In the genomic region with DNA sequence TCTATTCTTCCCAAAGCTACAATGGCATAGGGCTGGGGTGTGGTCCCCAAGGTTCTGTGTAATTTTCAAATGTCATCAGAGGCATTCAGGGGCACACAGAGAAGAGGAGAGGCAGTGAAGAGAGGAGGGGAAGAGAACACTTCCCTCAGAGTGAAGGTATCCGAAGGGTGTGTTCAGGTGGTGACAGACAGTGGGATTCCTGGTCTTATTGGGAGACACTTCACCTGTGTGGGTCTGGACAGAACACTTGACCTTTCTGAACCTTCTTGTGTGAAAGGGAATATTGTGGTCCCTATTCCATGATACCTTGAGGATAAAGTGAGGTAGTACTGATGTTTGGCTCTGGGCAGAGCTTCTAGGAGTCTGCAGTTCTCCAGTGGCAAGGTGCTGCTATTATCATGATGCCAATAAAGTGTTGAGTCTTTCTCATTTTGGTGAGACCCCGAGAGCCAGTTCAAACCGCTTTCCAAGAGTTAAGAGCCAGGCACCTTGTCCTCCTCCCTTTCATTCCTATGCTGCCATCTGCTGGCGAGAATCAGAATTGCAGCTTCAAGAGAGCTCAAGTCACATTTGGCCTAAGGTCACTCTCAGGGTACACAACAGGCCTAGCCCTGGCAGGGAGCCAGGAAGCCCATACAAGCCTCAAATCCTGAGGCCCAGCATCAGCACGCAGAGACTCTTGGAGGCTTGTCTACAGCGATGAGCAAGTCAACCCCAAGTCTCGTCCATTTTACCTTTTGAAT, we compare ENCODE assay signal across 8 mouse cellular contexts. TPM values are rescaled to one million over a fixed set of nuclear protein-coding genes. Genes with fewer than 3 reads are reported as not detected.
A peak's percentile ranks its signal among the peaks of the same experiment; 100 is the strongest.
DNase-seq lines count a peak whose midpoint lies in the region; ATAC-seq lines count a peak whose summit lies in the region.

No protein-coding gene starts in this region.

- H3K4me1 ChIP-seq in hindbrain, embryonic 15.5 days (replicated peaks) = no peaks in the 10 kb centered on the region

- H3K4me2 ChIP-seq in hindbrain, embryonic 15.5 days = no peak overlapping the region

- H3K4me3 ChIP-seq in hindbrain, embryonic 15.5 days = no peak overlapping the region

- peak; percentile 91 for DNase-seq in R1 (ENCODE audit: low read depth, low spot score)
- peak; percentile 96 to 99 for DNase-seq in cerebellum, postnatal 10 days
- DNase-seq in frontal cortex, postnatal 25 days (ENCODE audit: low spot score in 2 of 2) = peak; percentile 85 to 88
- peak; percentile 83 to 98 for DNase-seq in layer of hippocampus, postnatal 25 days (ENCODE audit: extremely low spot score in 1 of 2, low spot score in 1 of 2)
- peak; percentile 83 to 89 for DNase-seq in right cerebral cortex, postnatal 10 days (ENCODE audit: low spot score in 2 of 2)
- DNase-seq in urinary bladder, postnatal 14 days (ENCODE audit: low spot score) = peak; percentile 86

- H3K36me3 ChIP-seq in hindbrain, embryonic 15.5 days = no peaks in the 10 kb centered on the region

- 22% methylated on average over 7 of the region's 7 CpGs for WGBS in hindbrain, embryonic 15.5 days

- no peaks in the 10 kb centered on the region for H3K9me3 ChIP-seq in hindbrain, embryonic 15.5 days

- no peak overlapping the region for H3K27ac ChIP-seq in hindbrain, embryonic 15.5 days (replicated peaks)

- ATAC-seq in hindbrain, embryonic 15.5 days (ENCODE audit: low FRiP score, low read depth) = peak; percentile 31
- ATAC-seq in megakaryocyte, adult 5-6 weeks (ENCODE audit: poor library complexity, severe bottlenecking) = peak; percentile 79

- no peak overlapping the region for H3K9ac ChIP-seq in hindbrain, embryonic 15.5 days

- H3K27me3 ChIP-seq in hindbrain, embryonic 15.5 days = no peaks in the 10 kb centered on the region

RNA-seq across cellular contexts. Expression of a gene that starts 28.6 kb away (rescaled TPM):
- 0.56 and 0.75 TPM in 2 replicates for polyA plus RNA-seq in hindbrain, embryonic 15.5 days (2015; fragmentation: Nextera tagmentation; extraction: Ambion mirVana)
- total RNA-seq in layer of hippocampus, postnatal 25 days (2021) = 100 to 1,000 TPM; 284 to 286 TPM
- 0.09 TPM in 1 of 2 replicates, not detected in the other for total RNA-seq in megakaryocyte, adult 5-6 weeks (2015)
- not detected in 2 replicates for total RNA-seq in megakaryocyte, adult 5-6 weeks (2017)

RNA-seq across cellular contexts. Expression of a gene that starts 32.1 kb away (rescaled TPM):
- not detected in 2 replicates for polyA plus RNA-seq in hindbrain, embryonic 15.5 days (2015; fragmentation: Nextera tagmentation; extraction: Ambion mirVana)
- total RNA-seq in layer of hippocampus, postnatal 25 days (2021) = not detected
- not detected in 2 replicates for total RNA-seq in megakaryocyte, adult 5-6 weeks (2015)
- total RNA-seq in megakaryocyte, adult 5-6 weeks (2017) = not detected in 2 replicates

Comparison
In these comparisons a context has a peak if more than half of its experiments do, and no peak if none do; other contexts are left out.
1. RNA of a gene that starts 28.6 kb away (total RNA-seq): 284 to 286 TPM in layer of hippocampus, postnatal 25 days; 0.09 TPM in megakaryocyte, adult 5-6 weeks; every median in the first group is over 100 times any median in the second.
2. Peak in every context shown above with its lines, with median percentiles within 50 percentile points of each other: DNase-seq.